Mouse (Mus musculus) heart, adult 2 months (tissue): ENCODE results near the gene Arxes1. TPM values are rescaled to one million over a fixed set of nuclear protein-coding genes. Genes with fewer than 3 reads are reported as not detected.

Experiments
- DNase-seq, 2 experiments: peaks; one replicate each; pipeline ENCODE4 v3.0.0; 2021
- H3K27ac ChIP-seq: fragments of 200-600 bp; 2 replicates; pipeline ENCODE4 v1.8.1; 2022
- H3K27me3 ChIP-seq: fragments of 200-500 bp; 2 replicates; pipeline ENCODE4 v1.6.1; 2012; ENCODE audit warnings: mild to moderate bottlenecking, low read length, inconsistent platforms, mixed read lengths; ENCODE audit not compliant: control insufficient read depth, insufficient read depth
- H3K36me3 ChIP-seq: fragments of 200-500 bp; 2 replicates; pipeline ENCODE4 v1.6.1; 2012; ENCODE audit warnings: low read length, inconsistent platforms; ENCODE audit not compliant: control insufficient read depth, insufficient read depth
- H3K4me1 ChIP-seq: fragments of 200-500 bp; 2 replicates; pipeline ENCODE4 v1.6.1; 2011; ENCODE audit warnings: low read length; ENCODE audit not compliant: control insufficient read depth, insufficient read depth
- H3K4me3 ChIP-seq: fragments of 200-600 bp; 2 replicates; pipeline ENCODE4 v1.8.1; 2022
- H3K79me2 ChIP-seq: fragments of 200-500 bp; replicated peaks from 2 replicates; pipeline ENCODE4 v1.6.1; 2012; ENCODE audit warnings: mild to moderate bottlenecking, inconsistent platforms, low read length, moderate library complexity, mixed read lengths; ENCODE audit not compliant: control insufficient read depth, insufficient read depth
- H3K9ac ChIP-seq: fragments of 200-500 bp; 2 replicates; pipeline ENCODE4 v1.6.1; 2012; ENCODE audit warnings: low read depth, mild to moderate bottlenecking, control low read depth, inconsistent platforms, low read length, mixed read lengths
- CTCF ChIP-seq: fragments of 200-600 bp; IDR thresholded peaks from 2 replicates; pipeline ENCODE4 v1.8.1; 2022; ENCODE audit warnings: antibody characterized with exemption, mild to moderate bottlenecking, moderate library complexity
- EP300 ChIP-seq: fragments of 200-500 bp; IDR thresholded peaks from 2 replicates; pipeline ENCODE4 v1.6.1; 2011; ENCODE audit warnings: low read depth, low read length, control low read depth; ENCODE audit not compliant: insufficient read depth
- POLR2A ChIP-seq: fragments of 200-500 bp; IDR thresholded peaks from 2 replicates; pipeline ENCODE4 v1.6.1; 2011; ENCODE audit warnings: mild to moderate bottlenecking, low read depth, low read length, control low read depth; ENCODE audit not compliant: insufficient read depth
- WGBS: fragments of 180-500 bp; shearing (Covaris S2); methylation state at CpG from one replicate; pipeline ENCODE4 v1.1.7; 2018; 5-methylcytosine and 5-hydroxymethylcytosine counted together
- intact Hi-C: fragments of 180-260 bp; cut with DNase I; formaldehyde crosslinking; loops from one replicate; pipeline ENCODE4 v1.15.1; 2025
- polyA plus RNA-seq: library from polyadenylated mRNA; depleted of rRNA; stranded (reverse); fragments of >200 nt; gene quantifications from 2 replicates; pipeline ENCODE4 v1.2.3, GENCODE M21; 2012
- total RNA-seq, 2 experiments: library from RNA; stranded (reverse); gene quantifications; 2 replicates each; pipeline ENCODE4 v1.2.3; 2021

Gene Arxes1
- total and polyA plus RNA-seq, 3 experiments: 0.16 to 0.53 TPM; not detected in 1

- Histone ChIP-seq H3K27me3 (no peaks in the 10 kb centered on the region), H3K9ac (no peak overlapping the region), H3K79me2 (no peaks in the 10 kb centered on the region), H3K4me1 (no peaks in the 10 kb centered on the region), H3K36me3 (no peaks in the 10 kb centered on the region), H3K27ac (no peak overlapping the region), H3K4me3 (no peak overlapping the region)
- no peak for DNase-seq
- WGBS: 31% methylated on average over 4 of the region's 5 CpGs
- TF ChIP-seq EP300 (no peak), POLR2A (no peak), CTCF (no peak)
- intact Hi-C loops: no loop called here
Observed at GRCm38 (mm10) chrX:136007199-136007843, 25.8 kb upstream of the Arxes1 start.

GRCm38 (mm10) chrX:136014392-136014791 is 18.8 kb upstream of the Arxes1 start:
- Histone ChIP-seq H3K4me1 (no peaks in the 10 kb centered on the region), H3K36me3 (no peaks in the 10 kb centered on the region), H3K79me2 (no peaks in the 10 kb centered on the region), H3K9ac (no peak overlapping the region), H3K4me3 (no peak overlapping the region), H3K27me3 (no peaks in the 10 kb centered on the region), H3K27ac (no peak overlapping the region)
- DNase-seq: no peak
- WGBS: 27% methylated on average over 2 of the region's 2 CpGs
- intact Hi-C loops: no loop called here
- TF ChIP-seq CTCF: no peak
- TF ChIP-seq EP300: no peak
- TF ChIP-seq POLR2A: no peak

GRCm38 (mm10) chrX:136030331-136030730 is 2.8 kb upstream of the Arxes1 start:
- no peaks in the 10 kb centered on the region for H3K27me3 ChIP-seq

GRCm38 (mm10) chrX:136043726-136044125 is 10.6 kb downstream of the Arxes1 start:
- H3K4me3 ChIP-seq: no peak overlapping the region

More at GRCm38 (mm10) chrX:136030331-136030730, 2.8 kb upstream of the Arxes1 start:
- Histone ChIP-seq H3K4me3 (no peak overlapping the region), H3K4me1 (no peaks in the 10 kb centered on the region), H3K9ac (no peak overlapping the region), H3K36me3 (no peaks in the 10 kb centered on the region), H3K79me2 (no peaks in the 10 kb centered on the region), H3K27ac (no peak overlapping the region)
- TF ChIP-seq EP300 (no peak), CTCF (no peak), POLR2A (no peak)
- WGBS: 63% methylated on average over 1 of the region's 1 CpGs
- intact Hi-C loops: no loop called here
- no peak for DNase-seq

GRCm38 (mm10) chrX:136047528-136047927 is 14.4 kb downstream of the Arxes1 start:
- intact Hi-C loops: loop anchor here (1.0 kb wide), 1 partner anchor 274 kb away; no protein-coding TSS in a partner anchor
- Histone ChIP-seq H3K9ac (no peak overlapping the region), H3K36me3 (no peaks in the 10 kb centered on the region), H3K27ac (no peak overlapping the region), H3K27me3 (no peaks in the 10 kb centered on the region), H3K4me3 (no peak overlapping the region), H3K4me1 (no peaks in the 10 kb centered on the region), H3K79me2 (no peaks in the 10 kb centered on the region)
- 16% methylated on average over 5 of the region's 5 CpGs for WGBS
- DNase-seq: peak in 1 of 2 experiments; percentile 2
- TF ChIP-seq CTCF (peak; percentile 85), POLR2A (no peak)

More at GRCm38 (mm10) chrX:136043726-136044125, 10.6 kb downstream of the Arxes1 start:
- 76% methylated on average over 1 of the region's 1 CpGs for WGBS
- Histone ChIP-seq H3K27me3 (no peaks in the 10 kb centered on the region), H3K27ac (no peak overlapping the region), H3K79me2 (no peaks in the 10 kb centered on the region), H3K9ac (no peak overlapping the region), H3K36me3 (no peaks in the 10 kb centered on the region), H3K4me1 (no peaks in the 10 kb centered on the region)
- no peak for TF ChIP-seq POLR2A
- intact Hi-C loops: no loop called here
- DNase-seq: no peak

- H3K36me3 ChIP-seq: no peaks in the 10 kb centered on the region
- TF ChIP-seq POLR2A (no peak), EP300 (no peak), CTCF (no peak)
- H3K27ac ChIP-seq: no peak overlapping the region
- H3K4me1 ChIP-seq: no peaks in the 10 kb centered on the region
- intact Hi-C loops: no loop called here
- no peak for DNase-seq
- no peaks in the 10 kb centered on the region for H3K79me2 ChIP-seq
- no peaks in the 10 kb centered on the region for H3K27me3 ChIP-seq
- no peak overlapping the region for H3K4me3 ChIP-seq
- WGBS: 70% methylated on average over 2 of the region's 2 CpGs
- no peak overlapping the region for H3K9ac ChIP-seq
Observed at GRCm38 (mm10) chrX:136051219-136051618, 18.1 kb downstream of the Arxes1 start.
